Mouse (Mus musculus): ENCODE measurements around the gene Hmgcs2. TPM values are rescaled to one million over a fixed set of nuclear protein-coding genes. Genes with fewer than 3 reads are reported as not detected.

Gene Hmgcs2
- polyA plus RNA-seq, 1 experiment from 2014 or later = 5.7 TPM

- Histone ChIP-seq H3K27me3 (ENCODE audit: control insufficient read depth, insufficient read depth, low read length) (no peaks in the 10 kb centered on the region), H3K9me3 (ENCODE audit: control insufficient read depth, low read length) (no peaks in the 10 kb centered on the region), H3K4me2 (no peak overlapping the region), H3K9ac (ENCODE audit: low read length) (peak overlapping the region; percentile 38; the same call in 1 of the 2 replicates), H3K4me3 (ENCODE audit: low read depth, low read length) (no peak overlapping the region), H3K27ac (ENCODE audit: low read depth, low read length) (0 out of 2 replicates have a peak overlapping the region, but pooled peaks have one; percentile 30), H3K4me1 (ENCODE audit: control insufficient read depth, insufficient read depth, low read length) (peaks cover 8% of the 10 kb centered on the region; the same call in 1 of the 2 replicates), H3K36me3 (ENCODE audit: control insufficient read depth, insufficient read depth, low read length) (no peaks in the 10 kb centered on the region)
- ATAC-seq (ENCODE audit: low FRiP score) = 0 out of 2 replicates have a peak, but pooled peaks have one; percentile 33
- WGBS = 11% methylated on average over 6 of the region's 6 CpGs
- peak; percentile 89 for DNase-seq (ENCODE audit: low spot score, missing footprints)
These were observed 13.0 kb upstream of the Hmgcs2 start for GRCm38 (mm10) chr3:98267249-98267651.

- DNase-seq (ENCODE audit: low spot score, missing footprints) = no peak
- 0 out of 2 replicates have a peak, but pooled peaks have one; percentile 40 for ATAC-seq (ENCODE audit: low FRiP score)
- H3K4me3 ChIP-seq (ENCODE audit: low read depth, low read length) = no peak overlapping the region
- H3K4me1 ChIP-seq (ENCODE audit: control insufficient read depth, insufficient read depth, low read length) = no peaks in the 10 kb centered on the region
- 62% methylated on average over 11 of the region's 11 CpGs for WGBS
- H3K27me3 ChIP-seq (ENCODE audit: control insufficient read depth, insufficient read depth, low read length) = no peaks in the 10 kb centered on the region
- no peak overlapping the region for H3K9ac ChIP-seq (ENCODE audit: low read length)
- no peaks in the 10 kb centered on the region for H3K9me3 ChIP-seq (ENCODE audit: control insufficient read depth, low read length)
- no peak overlapping the region for H3K27ac ChIP-seq (ENCODE audit: low read depth, low read length)
- H3K36me3 ChIP-seq (ENCODE audit: control insufficient read depth, insufficient read depth, low read length) = no peaks in the 10 kb centered on the region
- no peak overlapping the region for H3K4me2 ChIP-seq
These were observed 6.4 kb upstream of the Hmgcs2 start for GRCm38 (mm10) chr3:98273623-98274398.

- H3K4me1 ChIP-seq (ENCODE audit: control insufficient read depth, insufficient read depth, low read length) = no peaks in the 10 kb centered on the region
- H3K9me3 ChIP-seq (ENCODE audit: control insufficient read depth, low read length) = no peaks in the 10 kb centered on the region
- 89% methylated on average over 4 of the region's 4 CpGs for WGBS
- no peak overlapping the region for H3K4me2 ChIP-seq
- H3K4me3 ChIP-seq (ENCODE audit: low read depth, low read length) = no peak overlapping the region
- no peak for DNase-seq (ENCODE audit: low spot score, missing footprints)
- no peak overlapping the region for H3K27ac ChIP-seq (ENCODE audit: low read depth, low read length)
- no peak for ATAC-seq (ENCODE audit: low FRiP score)
- no peaks in the 10 kb centered on the region for H3K36me3 ChIP-seq (ENCODE audit: control insufficient read depth, insufficient read depth, low read length)
- H3K27me3 ChIP-seq (ENCODE audit: control insufficient read depth, insufficient read depth, low read length) = no peaks in the 10 kb centered on the region
- no peak overlapping the region for H3K9ac ChIP-seq (ENCODE audit: low read length)
These were observed 553 bp upstream of the Hmgcs2 start for GRCm38 (mm10) chr3:98279682-98280081.

DNA sequence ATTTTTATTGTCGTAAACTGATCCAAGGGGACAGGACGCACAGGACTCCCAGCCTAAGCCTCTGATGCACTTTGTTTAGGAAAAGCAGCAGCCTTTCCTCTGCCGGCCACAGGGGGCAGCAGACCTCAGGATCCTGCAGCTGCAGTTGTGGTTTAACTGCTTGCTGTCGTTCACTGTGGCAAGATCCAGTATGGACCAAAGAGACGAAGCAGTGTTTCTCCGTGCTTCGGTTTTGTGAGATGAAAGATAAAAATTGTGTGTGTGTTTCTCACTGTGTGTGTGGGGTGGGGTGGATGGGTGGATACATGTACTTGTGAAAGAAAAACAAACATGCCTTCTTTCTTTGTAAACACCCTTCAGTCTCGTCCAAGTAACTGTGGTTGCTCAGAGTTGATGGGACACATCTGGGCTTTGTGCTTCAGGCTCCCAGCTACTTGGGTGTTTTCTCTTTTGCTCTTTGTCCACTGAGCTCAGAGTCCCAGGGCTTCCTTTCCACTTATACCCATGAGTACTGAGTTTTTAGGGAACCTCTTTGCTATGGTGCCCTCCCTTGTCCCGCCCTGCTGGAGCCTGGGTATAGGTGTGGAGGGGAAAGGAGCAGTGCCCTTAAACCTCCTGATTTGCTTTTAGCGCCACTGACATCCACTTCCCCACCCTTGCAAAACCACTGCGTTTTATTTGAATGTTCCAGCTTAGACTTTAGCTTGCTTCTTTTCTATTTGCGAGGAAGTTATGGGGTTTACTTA, 871 bp downstream of the Hmgcs2 start:
- no peak overlapping the region for H3K4me2 ChIP-seq
- no peaks in the 10 kb centered on the region for H3K4me1 ChIP-seq (ENCODE audit: control insufficient read depth, insufficient read depth, low read length)
- ATAC-seq (ENCODE audit: low FRiP score) (peak; percentile 79), DNase-seq (ENCODE audit: low spot score, missing footprints) (peak; percentile 92)
- WGBS = 50% methylated on average over 12 of the region's 12 CpGs
- H3K4me3 ChIP-seq (ENCODE audit: low read depth, low read length) = no peak overlapping the region
- H3K27ac ChIP-seq (ENCODE audit: low read depth, low read length) = no peak overlapping the region
- no peaks in the 10 kb centered on the region for H3K9me3 ChIP-seq (ENCODE audit: control insufficient read depth, low read length)
- no peaks in the 10 kb centered on the region for H3K27me3 ChIP-seq (ENCODE audit: control insufficient read depth, insufficient read depth, low read length)
- H3K36me3 ChIP-seq (ENCODE audit: control insufficient read depth, insufficient read depth, low read length) = no peaks in the 10 kb centered on the region
- no peak overlapping the region for H3K9ac ChIP-seq (ENCODE audit: low read length)

- Histone ChIP-seq H3K4me3 (ENCODE audit: low read depth, low read length) (no peak overlapping the region), H3K27me3 (ENCODE audit: control insufficient read depth, insufficient read depth, low read length) (no peaks in the 10 kb centered on the region), H3K4me1 (ENCODE audit: control insufficient read depth, insufficient read depth, low read length) (no peaks in the 10 kb centered on the region), H3K9ac (ENCODE audit: low read length) (no peak overlapping the region), H3K36me3 (ENCODE audit: control insufficient read depth, insufficient read depth, low read length) (no peaks in the 10 kb centered on the region), H3K4me2 (no peak overlapping the region), H3K9me3 (ENCODE audit: control insufficient read depth, low read length) (no peaks in the 10 kb centered on the region), H3K27ac (ENCODE audit: low read depth, low read length) (no peak overlapping the region)
- WGBS = 90% methylated on average over 8 of the region's 8 CpGs
- ATAC-seq (ENCODE audit: low FRiP score) = no peak
- DNase-seq (ENCODE audit: low spot score, missing footprints) = no peak
These were observed 2.2 kb downstream of the Hmgcs2 start for GRCm38 (mm10) chr3:98282422-98282821.

- no peak for DNase-seq (ENCODE audit: low spot score, missing footprints)
- no peak for ATAC-seq (ENCODE audit: low FRiP score)
These were observed 3.0 kb downstream of the Hmgcs2 start for GRCm38 (mm10) chr3:98283205-98283604.

GRCm38 (mm10) chr3:98291044-98291443, 10.8 kb downstream of the Hmgcs2 start:
- ATAC-seq (ENCODE audit: low FRiP score) = no peak
- no peak for DNase-seq (ENCODE audit: low spot score, missing footprints)
- H3K27me3 ChIP-seq (ENCODE audit: control insufficient read depth, insufficient read depth, low read length) = no peaks in the 10 kb centered on the region; the same call in 1 of the 2 replicates
- H3K27ac ChIP-seq (ENCODE audit: low read depth, low read length) = no peak overlapping the region
- WGBS = 94% methylated on average over 9 of the region's 9 CpGs
- no peaks in the 10 kb centered on the region for H3K4me1 ChIP-seq (ENCODE audit: control insufficient read depth, insufficient read depth, low read length)
- H3K9me3 ChIP-seq (ENCODE audit: control insufficient read depth, low read length) = no peaks in the 10 kb centered on the region
- no peaks in the 10 kb centered on the region for H3K36me3 ChIP-seq (ENCODE audit: control insufficient read depth, insufficient read depth, low read length)
- no peak overlapping the region for H3K4me2 ChIP-seq
- H3K4me3 ChIP-seq (ENCODE audit: low read depth, low read length) = no peak overlapping the region
- no peak overlapping the region for H3K9ac ChIP-seq (ENCODE audit: low read length)

More at GRCm38 (mm10) chr3:98283205-98283604, 3.0 kb downstream of the Hmgcs2 start:
- no peaks in the 10 kb centered on the region for H3K9me3 ChIP-seq (ENCODE audit: control insufficient read depth, low read length)
- WGBS = 93% methylated on average over 5 of the region's 5 CpGs
- no peak overlapping the region for H3K27ac ChIP-seq (ENCODE audit: low read depth, low read length)
- H3K4me1 ChIP-seq (ENCODE audit: control insufficient read depth, insufficient read depth, low read length) = no peaks in the 10 kb centered on the region
- H3K4me3 ChIP-seq (ENCODE audit: low read depth, low read length) = no peak overlapping the region
- H3K9ac ChIP-seq (ENCODE audit: low read length) = no peak overlapping the region
- no peaks in the 10 kb centered on the region for H3K36me3 ChIP-seq (ENCODE audit: control insufficient read depth, insufficient read depth, low read length)
- no peaks in the 10 kb centered on the region for H3K27me3 ChIP-seq (ENCODE audit: control insufficient read depth, insufficient read depth, low read length)
- no peak overlapping the region for H3K4me2 ChIP-seq

GRCm38 (mm10) chr3:98295965-98296364, 15.7 kb downstream of the Hmgcs2 start:
- ATAC-seq (ENCODE audit: low FRiP score) (no peak), DNase-seq (ENCODE audit: low spot score, missing footprints) (no peak)
- no peak overlapping the region for H3K9ac ChIP-seq (ENCODE audit: low read length)
- no peak overlapping the region for H3K4me3 ChIP-seq (ENCODE audit: low read depth, low read length)
- H3K4me1 ChIP-seq (ENCODE audit: control insufficient read depth, insufficient read depth, low read length) = no peaks in the 10 kb centered on the region
- no peaks in the 10 kb centered on the region for H3K36me3 ChIP-seq (ENCODE audit: control insufficient read depth, insufficient read depth, low read length)
- H3K27ac ChIP-seq (ENCODE audit: low read depth, low read length) = no peak overlapping the region
- H3K27me3 ChIP-seq (ENCODE audit: control insufficient read depth, insufficient read depth, low read length) = no peaks in the 10 kb centered on the region; the same call in 1 of the 2 replicates
- no peaks in the 10 kb centered on the region for H3K9me3 ChIP-seq (ENCODE audit: control insufficient read depth, low read length)
- no peak overlapping the region for H3K4me2 ChIP-seq
- WGBS = 70% methylated on average over 10 of the region's 10 CpGs
